Mouse (Mus musculus): ENCODE results near the gene Tmem167b.

DNA sequence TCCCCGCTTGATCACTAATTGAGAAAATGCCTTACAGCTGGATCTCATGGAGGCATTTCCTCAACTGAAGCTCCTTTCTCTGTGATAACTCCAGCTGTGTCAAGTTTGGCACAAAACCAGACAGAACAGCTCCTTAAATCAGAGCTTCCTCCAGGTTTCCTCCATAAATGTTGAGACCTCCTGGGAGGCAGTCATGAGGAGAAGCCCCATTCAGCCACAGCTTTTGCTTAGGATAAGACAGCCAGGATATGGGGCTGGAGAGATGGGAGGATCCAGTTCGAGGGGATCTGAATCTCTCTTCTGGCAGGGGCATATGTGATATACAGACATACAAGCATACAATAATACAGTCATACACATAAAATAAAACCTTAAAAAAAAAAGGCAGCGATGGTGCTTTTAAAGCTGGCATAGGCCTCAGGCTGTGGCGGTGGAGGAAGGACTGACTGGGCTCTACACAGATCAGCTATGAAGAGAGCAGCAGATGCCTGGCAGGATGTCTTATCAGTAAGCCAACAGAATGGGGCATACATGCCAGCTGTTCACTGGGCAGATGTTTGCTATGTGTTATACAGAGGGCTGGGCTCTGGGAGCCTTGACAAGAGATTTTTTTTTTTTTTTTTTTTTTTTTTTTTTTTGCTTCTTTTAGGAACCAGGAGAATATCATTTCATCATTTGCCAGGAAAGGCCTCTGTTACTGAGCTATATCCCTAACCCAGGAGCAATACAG lies 53.4 kb downstream of the Tmem167b start:
- no peak for TF ChIP-seq CTCF (IDR thresholded peaks at IDR 0.05; ENCODE audit: control insufficient read depth, insufficient read depth, insufficient read length)
- TF ChIP-seq MAX (IDR thresholded peaks at IDR 0.05) = no peak
- TF ChIP-seq FOSL1 (IDR thresholded peaks at IDR 0.05; ENCODE audit: insufficient read depth, low read length, poor library complexity, severe bottlenecking) = no peak
- no peak for TF ChIP-seq CEBPB (IDR thresholded peaks at IDR 0.05; ENCODE audit: low read depth)

Data from C2C12 (cell line).